Mouse (Mus musculus) cerebellum, adult 9-10 months (tissue): ENCODE data around the gene Gmds.

ENCODE experiments used
- DNase-seq: peaks from one replicate; pipeline ENCODE4 v3.0.0; 2022

Gmds gene

GRCm38 (mm10) chr13:32145179-32145578, 193.4 kb downstream of the Gmds start:
- DNase-seq: peak; percentile 6

GRCm38 (mm10) chr13:32143651-32144050, 194.9 kb downstream of the Gmds start:
- DNase-seq: no peak

GRCm38 (mm10) chr13:32134663-32135273, 203.8 kb downstream of the Gmds start:
- no peak for DNase-seq

GRCm38 (mm10) chr13:32129970-32130369, 208.6 kb downstream of the Gmds start:
- no peak for DNase-seq

GRCm38 (mm10) chr13:32118386-32118785, 220.2 kb downstream of the Gmds start:
- no peak for DNase-seq

GRCm38 (mm10) chr13:32115468-32115867, 223.1 kb downstream of the Gmds start:
- no peak for DNase-seq

- no peak for DNase-seq
These were observed 224.7 kb downstream of the Gmds start for GRCm38 (mm10) chr13:32113875-32114274.

- no peak for DNase-seq
These were observed 250.1 kb downstream of the Gmds start for GRCm38 (mm10) chr13:32088303-32088977.

- DNase-seq: no peak
These were observed 257.9 kb downstream of the Gmds start for GRCm38 (mm10) chr13:32080520-32081249.

- DNase-seq: no peak
These were observed 264.9 kb downstream of the Gmds start for GRCm38 (mm10) chr13:32073630-32074029.

- no peak for DNase-seq
These were observed 283.2 kb downstream of the Gmds start for GRCm38 (mm10) chr13:32055321-32055720.

GRCm38 (mm10) chr13:32053587-32053986, 285.0 kb downstream of the Gmds start:
- DNase-seq: no peak

GRCm38 (mm10) chr13:32047980-32048959, 290.3 kb downstream of the Gmds start:
- no peak for DNase-seq

GRCm38 (mm10) chr13:32046961-32047360, 291.6 kb downstream of the Gmds start:
- no peak for DNase-seq

- DNase-seq: no peak
These were observed 295.8 kb downstream of the Gmds start for GRCm38 (mm10) chr13:32042748-32043147.

- no peak for DNase-seq
These were observed 297.7 kb downstream of the Gmds start for GRCm38 (mm10) chr13:32040822-32041221.

GRCm38 (mm10) chr13:32036902-32037301, 301.6 kb downstream of the Gmds start:
- no peak for DNase-seq

- DNase-seq: no peak
These were observed 303.6 kb downstream of the Gmds start for GRCm38 (mm10) chr13:32034799-32035448.

GRCm38 (mm10) chr13:32034139-32034538, 304.4 kb downstream of the Gmds start:
- DNase-seq: no peak

GRCm38 (mm10) chr13:32026226-32026975, 312.1 kb downstream of the Gmds start:
- DNase-seq: no peak

- DNase-seq: no peak
These were observed 313.7 kb downstream of the Gmds start for GRCm38 (mm10) chr13:32024822-32025221.
